Mouse (Mus musculus) kidney, postnatal 14 days (tissue): ENCODE data around the gene Dnajc1.

Experiments used
- DNase-seq: peaks from one replicate; pipeline ENCODE4 v3.0.0; 2022; ENCODE audit warnings: mixed read lengths

Dnajc1 gene

DNA sequence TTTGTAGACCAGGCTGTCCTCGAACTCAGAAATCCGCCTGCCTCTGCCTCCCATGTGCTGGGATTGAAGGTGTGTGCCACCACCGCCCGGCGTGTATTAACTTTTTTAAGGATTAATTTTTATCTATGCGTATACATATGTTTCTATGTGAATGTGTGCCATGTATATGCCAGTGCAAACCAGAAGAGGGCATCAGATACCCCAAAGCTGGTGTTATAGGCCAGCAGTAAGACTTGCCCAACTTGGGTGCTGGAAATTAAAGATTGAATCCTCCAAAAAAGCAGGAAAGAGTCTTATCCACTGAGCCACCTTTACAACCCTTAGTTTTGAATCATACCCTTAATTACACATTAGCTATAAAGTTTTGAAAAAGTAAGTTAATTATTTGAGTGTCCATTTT lies 107.5 kb downstream of the Dnajc1 start:
- DNase-seq, result no peak

DNA sequence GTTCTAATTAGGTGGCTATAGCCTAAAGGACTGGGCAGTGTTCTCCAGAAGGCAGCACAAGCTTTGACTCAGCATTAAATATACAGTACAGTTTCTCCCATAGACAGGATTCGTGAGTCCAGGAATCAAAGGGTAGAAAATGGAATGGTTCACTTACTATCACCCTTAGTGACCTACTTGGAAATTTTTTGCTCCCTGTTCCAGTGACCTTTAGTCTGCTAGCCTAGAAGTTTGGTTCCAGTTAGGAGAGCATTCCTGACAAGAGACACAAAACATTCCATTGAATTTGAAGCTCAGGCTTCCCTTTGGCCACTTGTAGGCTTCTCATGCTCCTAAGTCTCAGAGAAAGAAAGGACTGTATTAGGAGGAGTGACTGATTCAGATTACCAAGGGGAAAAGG lies 126.9 kb downstream of the Dnajc1 start:
- peak; percentile 15 for DNase-seq

DNA sequence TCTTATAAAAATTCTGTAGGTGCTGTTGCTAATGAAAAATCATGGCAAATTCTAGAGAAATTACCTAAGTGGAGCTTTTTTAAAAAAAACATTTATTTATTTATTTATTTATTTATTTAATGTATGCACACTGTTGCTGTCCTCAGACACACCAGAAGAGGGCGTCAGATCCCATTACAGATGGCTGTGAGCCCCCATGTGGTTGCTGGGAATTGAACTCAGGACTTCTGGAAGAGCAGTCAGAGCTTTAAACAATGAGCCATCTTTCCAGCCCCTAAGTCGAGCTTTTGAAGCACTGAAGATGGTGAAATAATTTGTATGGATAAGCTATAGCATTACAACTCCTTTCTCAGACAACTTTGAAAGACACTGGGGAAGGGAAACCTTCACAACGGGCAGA lies 128.1 kb downstream of the Dnajc1 start:
- no peak for DNase-seq

DNA sequence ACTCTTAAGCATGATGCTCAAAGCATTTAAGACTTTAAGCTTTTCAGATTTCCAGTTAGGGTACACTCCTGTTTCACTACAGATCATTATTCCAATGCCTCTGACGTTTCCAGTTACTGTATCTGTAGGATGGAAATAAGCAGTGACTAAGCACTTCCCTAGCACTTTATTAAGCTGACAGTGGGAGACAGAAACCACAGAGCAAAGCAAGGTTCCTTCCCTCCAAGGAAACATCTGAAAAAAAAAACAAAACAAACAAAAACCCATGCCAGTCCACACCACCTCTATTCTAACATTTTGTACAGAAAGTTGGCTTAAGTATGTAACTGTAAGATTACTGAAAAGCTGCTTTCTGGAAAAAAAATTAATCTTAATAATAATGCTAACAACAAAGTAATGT lies 130.3 kb downstream of the Dnajc1 start:
- DNase-seq, result no peak

DNA sequence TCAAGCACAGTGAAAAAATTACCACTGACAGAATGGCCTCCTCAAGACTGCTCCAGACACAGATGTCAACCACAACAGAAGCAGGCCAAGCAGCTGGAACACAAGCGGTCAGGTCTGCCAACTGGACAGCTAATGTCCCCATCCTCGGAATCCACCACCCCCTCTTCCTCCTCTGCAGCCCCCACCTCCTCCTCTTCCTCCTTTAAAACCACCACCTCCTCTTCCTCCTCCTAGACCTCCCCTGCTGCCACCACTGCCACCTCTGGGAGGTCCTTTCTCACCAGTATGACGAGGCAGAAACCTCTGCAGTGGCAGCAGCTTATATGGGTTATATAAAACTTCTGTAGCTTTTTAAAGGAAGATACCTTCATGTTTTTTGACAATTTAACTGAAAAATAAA lies 143.4 kb downstream of the Dnajc1 start:
- DNase-seq, result no peak

DNA sequence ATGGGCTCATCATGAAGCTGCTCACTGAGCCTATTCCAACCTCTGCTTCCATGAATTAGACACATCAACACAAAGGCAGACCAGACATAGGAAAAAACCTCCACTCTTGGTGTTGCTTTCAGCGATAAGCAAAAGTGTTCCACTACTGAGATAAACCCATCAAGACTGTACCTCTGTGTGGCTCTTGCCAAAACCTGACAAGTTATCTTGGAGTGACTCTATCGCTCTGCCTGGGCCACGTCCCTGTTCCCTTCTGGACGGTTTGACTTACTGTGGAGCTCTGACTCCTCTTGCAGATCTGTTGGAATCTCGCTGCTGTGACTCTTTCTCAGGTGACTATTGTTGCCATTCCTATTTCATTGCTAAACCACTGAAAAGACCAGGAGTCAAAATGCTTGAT lies 157.1 kb downstream of the Dnajc1 start:
- DNase-seq, result no peak

DNA sequence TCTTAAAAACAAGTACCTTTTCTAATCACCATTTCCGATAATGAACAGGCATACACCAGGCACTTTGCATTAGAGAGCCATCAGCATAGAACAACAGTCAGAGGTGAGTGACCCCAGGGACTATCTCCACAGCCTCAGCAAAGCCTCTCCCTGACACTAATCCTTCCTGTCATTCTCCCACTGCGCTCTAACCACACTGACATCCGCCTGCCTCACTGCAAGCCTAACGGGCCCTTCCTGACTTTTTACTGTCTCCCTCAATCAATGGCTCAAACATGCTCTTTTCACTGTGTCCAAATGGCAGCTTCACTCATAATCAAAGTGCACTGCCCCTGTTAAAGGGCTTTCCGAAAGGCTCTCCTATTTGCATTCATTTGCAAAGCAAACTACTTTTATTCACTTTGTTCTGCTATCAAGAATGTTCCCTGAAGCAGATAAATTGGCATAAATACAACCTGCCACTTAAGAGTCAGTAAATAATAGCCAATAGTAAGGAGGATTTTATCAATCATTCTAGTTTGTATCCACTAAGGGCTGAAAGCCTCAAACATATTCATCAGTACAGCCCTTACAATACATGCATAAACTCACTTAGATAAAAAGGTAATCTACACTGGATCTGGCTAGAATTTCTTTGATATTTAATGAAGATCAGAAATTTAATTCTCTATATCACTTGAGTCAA lies 159.6 kb downstream of the Dnajc1 start:
- no peak for DNase-seq

DNA sequence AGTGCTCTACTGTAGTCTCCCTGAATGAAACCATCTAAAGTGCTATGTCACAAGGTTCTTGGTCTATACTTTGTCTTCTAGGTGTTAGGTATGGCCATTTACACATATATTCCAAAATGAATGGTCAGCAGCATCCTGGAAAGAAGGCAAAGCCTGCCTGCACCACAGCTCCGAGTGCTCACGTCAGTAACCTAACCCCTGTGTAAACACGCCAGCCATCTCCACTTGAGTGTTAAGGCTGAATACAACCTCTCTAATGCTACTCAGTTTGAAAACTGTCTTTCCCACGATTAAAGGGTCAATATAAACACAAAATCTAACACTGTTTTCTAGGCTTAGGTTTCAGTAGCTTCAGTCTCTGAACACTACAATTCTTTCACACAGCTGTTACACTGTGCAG lies 161.5 kb downstream of the Dnajc1 start:
- no peak for DNase-seq

DNA sequence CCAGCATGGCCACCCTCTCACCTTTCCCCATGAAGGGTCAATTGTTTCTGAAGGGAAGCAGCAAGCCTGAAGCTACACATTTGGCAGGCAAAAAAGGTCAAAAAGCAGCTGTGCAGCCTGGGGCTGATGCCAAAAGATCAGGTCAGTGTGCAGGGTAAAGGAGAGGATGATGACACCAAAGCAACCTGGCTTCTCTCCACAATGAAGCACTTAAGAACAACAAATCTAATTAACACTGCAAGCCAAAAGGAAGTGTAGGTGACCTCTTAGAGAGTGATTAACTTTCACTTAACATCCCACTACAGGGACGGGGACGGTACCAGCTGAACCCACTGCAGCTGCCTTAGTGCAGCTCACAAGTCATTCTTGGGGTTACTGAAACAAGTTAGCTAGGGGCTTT lies 163.4 kb downstream of the Dnajc1 start:
- DNase-seq, result peak; percentile 56

DNA sequence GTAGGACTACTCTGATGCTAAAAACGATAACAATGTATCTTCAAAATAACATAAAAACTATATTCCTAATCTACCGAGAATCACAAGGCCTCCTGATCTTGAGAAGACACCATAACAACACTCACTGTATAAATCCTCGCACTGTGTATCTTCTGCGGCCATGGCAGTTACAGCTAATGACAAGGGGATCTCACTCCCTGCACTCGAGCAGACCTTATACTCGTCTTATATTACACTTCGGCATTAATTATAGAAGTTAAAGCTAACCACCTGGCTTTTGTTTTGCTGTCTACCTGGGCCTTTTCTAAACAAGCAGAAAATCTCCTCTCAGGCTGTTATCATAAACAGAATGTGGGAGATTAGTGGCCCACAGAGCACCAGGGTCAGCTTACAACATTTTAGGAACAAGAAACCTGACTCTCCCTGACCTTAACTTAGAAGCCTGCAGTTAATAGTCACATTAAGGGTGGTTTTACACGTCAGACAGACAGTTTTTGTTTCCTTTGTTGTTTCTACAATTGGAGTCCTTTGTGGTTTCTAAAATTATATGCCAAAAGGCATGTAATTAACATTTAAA lies 164.1 kb downstream of the Dnajc1 start:
- DNase-seq, result no peak

DNA sequence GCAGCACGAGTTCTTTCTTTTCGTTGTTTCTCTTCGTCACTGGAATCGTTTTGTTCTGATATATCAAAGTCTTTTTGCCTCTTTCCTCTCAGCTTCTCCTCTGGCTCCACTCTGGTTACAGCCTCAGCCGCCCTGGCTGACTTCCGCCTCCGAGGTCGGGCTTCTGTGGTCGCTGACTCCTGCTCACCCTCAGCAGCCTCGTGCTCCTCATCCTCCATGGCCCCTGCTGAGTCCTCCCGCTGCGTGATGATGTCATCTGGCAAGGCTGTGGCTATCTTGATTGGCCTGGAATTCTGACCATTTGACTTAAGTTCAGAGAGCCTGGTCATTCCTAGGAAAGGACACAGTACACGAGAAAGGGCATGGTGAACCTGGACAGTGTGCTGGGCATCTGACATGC lies 173.1 kb downstream of the Dnajc1 start:
- DNase-seq, result no peak

DNA sequence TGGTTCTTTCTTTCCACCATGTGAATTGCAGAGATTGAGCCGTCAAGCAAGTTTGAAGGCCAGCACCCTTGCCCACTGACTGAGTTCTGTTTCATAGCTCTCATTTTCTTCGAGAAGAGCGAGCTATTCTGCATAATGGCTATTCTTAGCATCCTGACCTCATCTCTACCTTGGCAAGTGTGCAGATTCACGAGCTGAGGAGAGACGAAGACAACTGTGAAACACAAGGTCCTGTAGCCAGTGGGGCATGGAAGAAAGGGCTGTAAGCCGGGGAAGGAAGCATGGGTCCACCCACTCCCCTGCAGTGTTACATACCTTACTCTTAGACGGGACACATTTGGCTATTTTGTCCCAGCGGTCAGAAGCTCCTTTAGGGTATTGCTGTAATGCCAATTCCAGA lies 173.5 kb downstream of the Dnajc1 start:
- no peak for DNase-seq

DNA sequence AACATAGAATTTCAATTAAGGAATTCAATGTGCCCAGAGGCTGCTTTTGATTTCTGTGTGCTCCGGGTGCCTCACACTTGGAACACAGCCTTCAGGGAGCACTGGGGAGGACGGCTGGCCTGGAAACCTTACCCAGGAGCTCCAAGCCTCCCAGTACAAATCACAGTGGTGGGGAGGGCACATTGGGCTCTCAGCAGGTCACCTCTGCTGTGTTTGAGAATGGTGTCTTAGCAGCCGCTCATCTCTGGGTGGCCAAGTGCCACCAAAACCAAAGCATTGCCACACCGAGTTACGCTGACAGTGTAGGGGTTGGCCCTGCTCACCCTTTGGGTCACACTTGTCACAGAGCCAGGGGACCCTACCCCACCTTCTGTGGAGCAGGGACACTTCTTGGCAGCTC lies 174.1 kb downstream of the Dnajc1 start:
- DNase-seq, result no peak

DNA sequence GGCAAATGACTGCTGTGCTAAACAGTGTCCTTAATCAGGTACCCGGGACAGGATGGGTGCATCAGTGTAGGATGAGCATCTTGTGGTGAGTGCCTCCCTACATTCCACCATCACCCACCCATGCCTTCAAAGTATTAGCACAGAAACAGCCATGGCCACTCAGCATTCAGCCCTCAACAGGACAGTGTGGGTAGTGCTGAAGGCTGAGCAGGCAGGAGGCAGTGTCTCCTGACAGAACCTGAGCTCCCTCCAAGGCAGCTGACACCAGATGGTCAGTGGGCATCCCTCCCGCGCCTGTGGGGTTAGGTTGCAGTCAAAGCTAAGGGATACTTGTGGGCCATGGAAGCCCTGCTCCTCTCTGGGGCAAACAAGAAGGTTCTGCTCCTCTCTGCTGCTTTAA lies 174.8 kb downstream of the Dnajc1 start:
- no peak for DNase-seq

DNA sequence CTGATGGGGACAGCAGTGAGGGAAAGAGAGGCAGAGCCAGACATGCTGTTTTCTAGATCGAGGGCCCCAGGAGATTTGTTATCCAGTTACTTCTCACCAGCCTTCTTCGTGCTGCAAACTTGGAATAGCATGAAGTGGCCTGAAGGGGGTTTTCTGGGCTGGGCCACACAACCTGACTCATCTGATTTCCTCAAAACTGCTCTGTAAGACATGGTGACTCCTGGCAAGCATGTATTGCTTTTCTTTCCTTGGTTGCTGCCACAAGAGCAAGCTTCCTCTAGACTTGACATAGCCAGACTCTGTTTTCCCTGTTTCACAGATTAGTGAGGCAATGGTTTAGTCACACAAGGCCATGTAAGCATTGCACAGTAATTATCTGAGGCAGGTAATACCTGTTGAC lies 178.6 kb downstream of the Dnajc1 start:
- DNase-seq, result no peak

DNA sequence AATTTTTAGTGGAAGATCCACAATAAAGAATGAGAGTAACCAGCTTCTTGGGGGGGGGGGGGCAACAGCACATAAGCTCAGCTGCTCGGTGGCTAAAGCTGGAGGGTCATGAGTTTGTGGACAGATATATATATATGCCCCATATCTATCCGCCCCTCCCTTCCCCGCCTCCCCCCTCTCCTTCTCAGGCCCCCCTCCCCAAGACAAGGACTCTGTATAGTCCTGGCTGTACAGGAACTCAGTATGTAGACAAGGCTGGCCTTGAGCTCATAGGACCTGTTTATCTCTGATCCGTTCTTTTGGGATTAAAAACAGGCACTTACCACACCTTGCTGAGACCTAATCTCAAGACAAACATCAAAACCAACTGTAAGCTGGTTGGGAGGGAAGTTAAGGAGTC lies 182.7 kb downstream of the Dnajc1 start:
- DNase-seq, result no peak

DNA sequence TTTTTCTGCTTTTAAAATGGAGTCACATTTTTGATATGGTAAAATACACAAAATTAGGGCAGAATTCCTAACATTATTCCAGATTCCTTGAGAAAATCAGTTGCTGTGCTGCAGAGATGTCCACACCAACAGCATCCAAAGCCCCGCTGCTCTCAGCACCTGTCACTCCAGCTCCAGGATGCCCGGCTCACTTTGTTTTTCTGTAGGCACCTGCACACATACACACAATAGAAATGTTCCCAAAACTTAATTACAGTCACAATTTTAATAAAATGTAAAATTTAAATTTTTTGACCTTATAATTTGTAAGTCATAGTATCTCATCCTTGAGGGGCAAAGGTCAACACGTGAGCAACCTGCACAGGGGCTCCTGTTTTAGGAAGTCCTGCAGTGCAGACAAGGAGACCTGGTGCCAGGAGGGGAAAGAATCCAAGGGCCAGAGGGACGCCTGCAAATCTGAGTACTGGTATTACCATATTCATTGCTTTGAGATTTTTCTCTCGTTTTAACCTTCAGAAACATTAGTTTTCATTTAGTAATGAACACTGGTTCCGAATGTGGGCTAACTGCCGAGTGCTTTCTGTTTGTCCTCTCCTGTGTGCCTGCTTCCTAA lies 183.3 kb downstream of the Dnajc1 start:
- DNase-seq, result no peak

DNA sequence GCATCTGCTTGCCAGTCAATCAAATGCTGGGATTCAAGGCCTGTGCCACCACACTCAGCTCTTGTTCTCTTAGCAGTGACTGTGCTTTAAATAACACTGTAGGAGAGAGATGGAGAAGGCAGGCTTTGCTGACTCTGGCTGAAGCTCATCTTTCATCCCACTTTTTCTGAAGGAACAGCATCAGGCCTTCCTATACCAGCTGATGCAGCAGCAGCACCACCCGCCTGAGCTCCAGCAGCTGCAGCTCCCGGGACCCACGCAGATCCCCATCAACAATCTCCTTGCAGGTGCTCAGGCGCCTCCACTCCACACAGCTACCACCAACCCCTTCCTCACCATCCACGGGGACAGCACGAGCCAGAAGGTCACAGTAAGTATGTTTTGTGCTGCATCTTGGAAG lies 184.1 kb downstream of the Dnajc1 start:
- DNase-seq, result no peak

DNA sequence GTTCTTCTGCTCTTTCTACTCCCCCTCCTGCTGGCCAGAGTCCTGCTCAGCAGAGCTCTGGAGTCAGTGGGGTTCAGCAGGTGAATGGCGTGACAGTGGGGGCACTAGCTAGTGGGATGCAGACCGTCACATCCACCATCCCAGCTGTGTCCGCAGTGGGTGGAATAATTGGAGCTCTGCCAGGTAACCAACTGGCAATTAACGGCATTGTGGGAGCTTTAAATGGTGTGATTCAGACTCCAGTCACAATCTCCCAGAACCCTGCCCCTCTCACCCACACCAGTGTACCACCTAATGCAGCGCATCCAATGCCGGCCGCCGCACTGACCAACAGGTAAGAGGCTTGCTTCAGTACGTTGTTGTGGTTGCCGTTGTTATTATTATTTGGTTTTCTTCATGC lies 185.8 kb downstream of the Dnajc1 start:
- DNase-seq, result no peak

DNA sequence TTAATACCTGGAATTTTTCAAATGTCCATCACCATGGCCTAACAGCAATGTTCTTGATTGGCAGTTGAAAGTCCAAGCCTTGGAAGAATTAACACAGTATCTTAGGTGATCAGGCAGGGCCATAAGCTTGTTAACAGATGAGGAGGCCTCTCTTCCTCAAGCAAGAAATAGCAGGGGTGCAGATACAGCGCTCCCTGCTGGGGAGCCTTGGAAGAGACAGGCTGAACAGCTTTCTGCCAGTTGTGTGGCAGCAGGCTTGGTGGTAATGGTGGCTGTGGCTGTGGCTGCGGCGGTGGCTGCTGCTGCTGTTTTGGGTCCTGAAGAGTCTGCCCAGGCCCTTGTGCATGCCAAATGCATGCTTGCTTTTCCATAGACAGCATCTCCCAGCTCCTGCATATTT lies 187.5 kb downstream of the Dnajc1 start:
- peak; percentile 70 for DNase-seq

DNA sequence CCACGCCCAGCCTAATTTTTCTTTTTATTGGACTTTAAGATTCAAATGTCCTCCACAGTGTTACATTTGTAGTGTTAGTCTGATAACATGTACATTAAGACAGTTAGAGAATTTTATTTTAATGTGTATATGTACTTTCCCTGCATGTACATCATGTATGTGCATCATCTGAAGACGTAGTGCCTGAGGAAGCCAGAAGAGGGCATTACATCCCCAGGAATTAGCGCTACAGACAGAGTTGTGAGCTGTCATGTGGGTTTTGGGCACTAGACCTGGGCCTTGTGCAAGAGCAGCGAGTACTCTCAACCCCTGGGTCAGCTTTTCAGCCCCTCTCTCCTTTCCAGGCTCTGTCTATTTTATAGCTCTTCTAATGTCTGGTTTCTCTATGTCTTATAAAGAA lies 189.7 kb downstream of the Dnajc1 start:
- DNase-seq, result no peak

DNA sequence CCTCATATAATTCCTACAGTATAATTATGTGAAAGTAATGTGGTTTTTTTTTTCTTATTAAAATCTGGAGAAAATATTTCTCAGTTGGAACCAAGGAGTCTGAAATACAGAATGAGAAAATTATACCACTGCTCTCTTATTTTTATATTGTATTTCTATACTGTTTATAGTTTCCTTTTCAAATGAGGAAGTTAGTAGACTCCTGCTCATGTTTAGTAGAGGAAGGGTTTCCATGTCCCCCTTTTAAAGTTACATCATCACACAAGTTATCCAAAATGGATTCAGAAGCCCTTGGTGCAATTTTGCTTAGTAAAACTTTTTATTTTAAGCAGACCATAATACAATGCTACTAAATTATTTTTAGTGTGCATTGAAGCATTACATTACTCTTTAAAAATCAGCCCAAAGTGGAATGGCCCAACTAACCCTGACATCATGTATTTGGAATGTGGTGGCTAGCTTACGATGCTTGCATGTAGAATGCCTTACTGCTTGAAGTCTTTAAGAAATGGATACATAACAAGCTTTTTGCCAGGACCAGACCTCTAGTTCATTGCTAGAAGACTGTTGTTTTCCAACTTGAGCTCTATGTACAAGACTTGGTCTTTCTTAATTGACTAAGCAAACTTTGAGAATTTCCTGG lies 190.7 kb downstream of the Dnajc1 start:
- no peak for DNase-seq

DNA sequence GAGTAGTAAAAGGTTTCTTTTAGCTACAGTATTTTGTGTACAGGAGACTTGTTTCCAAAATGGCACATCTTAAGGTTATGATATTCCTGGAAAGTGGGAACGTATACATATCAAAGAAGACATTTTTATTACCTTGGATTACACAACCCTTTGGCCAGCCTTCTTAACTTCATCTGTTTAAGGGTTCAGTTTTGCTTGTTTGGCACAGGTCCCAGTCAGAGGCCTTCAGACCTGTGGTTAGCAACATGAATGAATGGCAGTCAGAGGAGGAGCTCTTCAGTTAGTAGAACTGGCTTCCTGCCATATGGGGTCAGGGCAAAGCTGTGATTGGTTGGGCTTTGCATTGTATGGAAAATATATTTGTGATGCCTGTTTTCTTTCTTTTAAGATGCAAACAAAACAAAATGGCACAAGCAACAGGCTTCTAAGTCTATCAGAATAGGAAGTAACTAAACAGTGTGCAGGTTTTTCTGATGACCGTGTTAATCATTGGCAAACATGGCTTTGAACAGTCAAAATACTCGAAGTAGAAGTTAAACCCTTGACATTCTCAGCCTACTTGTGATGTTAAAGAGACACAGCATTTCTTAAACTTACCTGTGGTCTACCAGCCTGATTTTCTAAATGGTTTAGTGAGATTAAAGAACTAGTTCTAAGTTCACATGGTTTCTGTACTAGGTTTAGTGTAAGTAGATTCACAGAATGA lies 196.8 kb downstream of the Dnajc1 start:
- peak; percentile 80 for DNase-seq

DNA sequence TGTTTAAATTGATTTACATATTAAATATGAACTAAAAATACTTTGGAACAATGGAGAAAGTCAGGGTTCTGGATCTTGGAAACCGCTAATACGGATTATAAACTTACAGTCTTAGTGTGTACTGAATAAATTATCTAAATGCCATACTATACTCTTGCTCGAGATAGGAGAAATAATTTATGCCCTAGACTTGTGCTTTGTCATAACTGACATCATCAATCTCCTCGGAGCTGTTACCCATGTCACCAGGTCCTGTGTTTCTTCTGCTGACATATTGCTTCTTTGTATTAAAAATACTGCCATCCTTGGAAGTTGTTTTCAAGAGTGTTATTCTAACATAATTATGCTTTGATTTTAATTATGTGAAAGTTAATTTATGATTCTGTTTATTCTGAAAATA lies 197.3 kb downstream of the Dnajc1 start:
- no peak for DNase-seq
